Mouse (Mus musculus) bone marrow macrophage, adult 2 months (primary cell): ENCODE measurements at regions not wholly inside any gene's neighbourhood (a gene's known extent, or its start where the extent isn't known, plus 50 kb on each side); places are given as distances from the start of the nearest gene placed in this dataset.

Experiments used
- CTCF ChIP-seq: IDR thresholded peaks from 2 replicates; pipeline ENCODE4 v1.5.1; 2012; ENCODE audit warnings: low read depth, mild to moderate bottlenecking, low read length, moderate library complexity
- POLR2A ChIP-seq: IDR thresholded peaks from 2 replicates; pipeline ENCODE4 v1.6.1; 2012; ENCODE audit warnings: mild to moderate bottlenecking, low read depth, low read length, borderline replicate concordance

- no peak for TF ChIP-seq POLR2A
- no peak for TF ChIP-seq CTCF
Measured at GRCm38 (mm10) chr10:24534901-24535300, 60.3 kb upstream of the Ccn2 start.
